18 mouse cellular contexts compared by ENCODE assay signal in genomic region chr2:168199476-168199875, GRCm38 (mm10). TPM values are rescaled to one million over a fixed set of nuclear protein-coding genes. Genes with fewer than 3 reads are reported as not detected.
DNase-seq lines count a peak whose midpoint lies in the region; ATAC-seq and TF ChIP-seq lines count a peak whose summit lies in the region.
"Had no signal": no experiment of that assay in that cellular context is flagged by ENCODE, and none has a peak within 500 bp of the region (broad histone marks: within the 10 kb centered on the region; RNA-seq: fewer than 3 reads in every experiment).

No protein-coding gene starts in this region.

- H3K4me1 ChIP-seq in heart, embryonic 14.5 days (ENCODE audit: control insufficient read depth in 2 of 2, insufficient read depth in 2 of 2, low read length in 2 of 2), result peaks cover 15 to 65% of the 10 kb centered on the region in 2 experiments
- peaks cover 37% of the 10 kb centered on the region for H3K4me1 ChIP-seq in liver, adult 2 months (ENCODE audit: control insufficient read depth, insufficient read depth, low read length)
- H3K4me1 ChIP-seq in liver, embryonic 11.5 days (replicated peaks; ENCODE audit: control insufficient read depth, insufficient read depth, low read length), result peaks cover 43% of the 10 kb centered on the region
- no peaks in the 10 kb centered on the region for H3K4me1 ChIP-seq in testis, adult 2 months (ENCODE audit: control insufficient read depth, insufficient read depth, low read length)
- H3K4me1 ChIP-seq in stomach, postnatal 0 days (replicated peaks; ENCODE audit: control insufficient read depth, insufficient read depth), result peaks cover 10% of the 10 kb centered on the region; the same call in 1 of the 2 replicates

- no peak overlapping the region for H3K27ac ChIP-seq in heart, embryonic 14.5 days (replicated peaks in 1 of 2; ENCODE audit: control insufficient read depth in 1 of 2, insufficient read depth in 1 of 2, low read depth in 2 of 2, low read length in 2 of 2)
- peak overlapping the region; percentile 70 for H3K27ac ChIP-seq in liver, adult 2 months (replicated peaks; ENCODE audit: insufficient read depth, low read depth, low read length)
- no peak overlapping the region for H3K27ac ChIP-seq in liver, embryonic 11.5 days (ENCODE audit: low read depth, low read length)
- 0 out of 2 replicates have a peak overlapping the region, but pooled peaks have one; percentile 22 for H3K27ac ChIP-seq in testis, adult 2 months (ENCODE audit: control insufficient read depth, insufficient read depth, low read depth, low read length)
- H3K27ac ChIP-seq in stomach, postnatal 0 days (replicated peaks), result 0 out of 2 replicates have a peak overlapping the region, but pooled peaks have one; percentile 1
- H3K27ac ChIP-seq: heart, embryonic 15.5 days; macrophage had no signal

- peaks cover 57% of the 10 kb centered on the region for H3K36me3 ChIP-seq in heart, embryonic 14.5 days (ENCODE audit: control insufficient read depth, insufficient read depth, low read length)
- peaks cover 17% of the 10 kb centered on the region for H3K36me3 ChIP-seq in liver, adult 2 months (ENCODE audit: control insufficient read depth, insufficient read depth, low read length)
- peaks cover 20% of the 10 kb centered on the region for H3K36me3 ChIP-seq in liver, embryonic 11.5 days (ENCODE audit: control insufficient read depth, insufficient read depth, low read length)
- H3K36me3 ChIP-seq in testis, adult 2 months (ENCODE audit: control insufficient read depth, insufficient read depth, low read length), result peaks cover 1% of the 10 kb centered on the region
- H3K36me3 ChIP-seq in stomach, postnatal 0 days (ENCODE audit: control insufficient read depth, insufficient read depth, low read length), result no peaks in the 10 kb centered on the region

- TF ChIP-seq EP300 in stomach, postnatal 0 days (optimal IDR thresholded peaks at IDR 0.05), result no peak

- H3K4me3 ChIP-seq in heart, embryonic 14.5 days (ENCODE audit: control insufficient read depth in 1 of 2, insufficient read depth in 1 of 2, low read depth in 1 of 2, low read length in 2 of 2), result no peak overlapping the region
- H3K4me3 ChIP-seq in liver, adult 2 months (ENCODE audit: insufficient read depth, low read depth, low read length), result no peak overlapping the region; the same call in 1 of the 2 replicates
- no peak overlapping the region for H3K4me3 ChIP-seq in liver, embryonic 11.5 days (ENCODE audit: low read depth, low read length)
- H3K4me3 ChIP-seq in testis, adult 2 months (ENCODE audit: control insufficient read depth, low read depth, low read length), result no peak overlapping the region
- H3K4me3 ChIP-seq in stomach, postnatal 0 days (ENCODE audit: low read depth, low read length), result no peak overlapping the region
- H3K4me3 ChIP-seq: heart, embryonic 15.5 days; myocyte had no signal

- WGBS in heart, embryonic 14.5 days, result 77% methylated on average over 4 of the region's 4 CpGs
- WGBS in liver, adult 2 months, result 31% methylated on average over 4 of the region's 4 CpGs
- 86% methylated on average over 4 of the region's 4 CpGs for WGBS in liver, embryonic 11.5 days
- 69% methylated on average over 4 of the region's 4 CpGs for WGBS in stomach, postnatal 0 days

- TF ChIP-seq CTCF in liver, adult 2 months (IDR thresholded peaks at IDR 0.05; ENCODE audit: low read depth, low read length), result no peak
- TF ChIP-seq CTCF in testis, adult 2 months (IDR thresholded peaks at IDR 0.05; ENCODE audit: control insufficient read depth, insufficient read depth, insufficient replicate concordance, low read depth, low read length), result no peak
- TF ChIP-seq CTCF in stomach, postnatal 0 days (IDR thresholded peaks at IDR 0.05; ENCODE audit: low read depth), result no peak

- peak overlapping the region; percentile 34; the same call in 1 of the 2 replicates for H3K9ac ChIP-seq in heart, embryonic 14.5 days (ENCODE audit: low read length)
- H3K9ac ChIP-seq in liver, adult 2 months (ENCODE audit: low read depth, low read length), result peak overlapping the region; percentile 24
- H3K9ac ChIP-seq in liver, embryonic 11.5 days (ENCODE audit: low read depth, low read length), result no peak overlapping the region
- H3K9ac ChIP-seq in stomach, postnatal 0 days (ENCODE audit: low read length), result no peak overlapping the region
- H3K9ac ChIP-seq: heart, embryonic 15.5 days had no signal

- H3K4me2 ChIP-seq in heart, embryonic 14.5 days (ENCODE audit: low read length), result 0 out of 2 replicates have a peak overlapping the region, but pooled peaks have one; percentile 2
- H3K4me2 ChIP-seq in liver, embryonic 11.5 days, result no peak overlapping the region
- H3K4me2 ChIP-seq in stomach, postnatal 0 days (replicated peaks; ENCODE audit: low read depth), result 0 out of 2 replicates have a peak overlapping the region, but pooled peaks have one; percentile 5
- H3K4me2 ChIP-seq: heart, embryonic 15.5 days had no signal

- peaks cover 45% of the 10 kb centered on the region for H3K79me2 ChIP-seq in liver, adult 2 months (ENCODE audit: control insufficient read depth, insufficient read depth, low read length)

- no peak for ATAC-seq in heart, embryonic 14.5 days (ENCODE audit: insufficient number of reproducible peaks, insufficient read depth, low FRiP score, low read depth)
- no peak for ATAC-seq in liver, embryonic 11.5 days (replicated peaks; ENCODE audit: low FRiP score)
- no peak for ATAC-seq in stomach, postnatal 0 days (ENCODE audit: low FRiP score, low TSS enrichment)
- ATAC-seq: forebrain, embryonic 14.5 days; Patski had no signal

- TF ChIP-seq POLR2A in liver, adult 2 months (IDR thresholded peaks at IDR 0.05; ENCODE audit: extremely low read depth, insufficient read depth, low read length), result no peak
- TF ChIP-seq POLR2A in testis, adult 2 months (IDR thresholded peaks at IDR 0.05; ENCODE audit: control insufficient read depth, low read depth, low read length), result no peak

- no peaks in the 10 kb centered on the region for H3K27me3 ChIP-seq in heart, embryonic 14.5 days (ENCODE audit: control insufficient read depth, insufficient read depth, low read length)
- no peaks in the 10 kb centered on the region for H3K27me3 ChIP-seq in liver, adult 2 months (ENCODE audit: control insufficient read depth, insufficient read depth, low read length)
- no peaks in the 10 kb centered on the region for H3K27me3 ChIP-seq in liver, embryonic 11.5 days (replicated peaks; ENCODE audit: control insufficient read depth, insufficient read depth, low read length)
- H3K27me3 ChIP-seq in testis, adult 2 months (ENCODE audit: control insufficient read depth, insufficient read depth, low read length), result no peaks in the 10 kb centered on the region
- no peaks in the 10 kb centered on the region for H3K27me3 ChIP-seq in stomach, postnatal 0 days (ENCODE audit: control insufficient read depth, insufficient read depth, low read length)
- H3K27me3 ChIP-seq: heart, embryonic 15.5 days; Patski had no signal

- H3K9me3 ChIP-seq in heart, embryonic 14.5 days (ENCODE audit: control insufficient read depth, low read length), result no peaks in the 10 kb centered on the region
- H3K9me3 ChIP-seq in liver, embryonic 11.5 days (ENCODE audit: control insufficient read depth, low read length), result no peaks in the 10 kb centered on the region
- H3K9me3 ChIP-seq in stomach, postnatal 0 days (ENCODE audit: control insufficient read depth, low read length), result no peaks in the 10 kb centered on the region
- H3K9me3 ChIP-seq: heart, embryonic 15.5 days had no signal

- no peak for DNase-seq in heart, postnatal 36 days
- peak; percentile 43 for DNase-seq in liver, adult 2 months (ENCODE audit: extremely low read depth, low read depth, low spot score)
- DNase-seq in liver, embryonic 11.5 days (ENCODE audit: low spot score), result no peak
- DNase-seq in testis, postnatal 10 days (ENCODE audit: low spot score), result no peak
- no peak for DNase-seq in stomach, postnatal 0 days (ENCODE audit: low spot score)
- no peak for DNase-seq in adipocyte (ENCODE audit: low spot score)
- DNase-seq: cerebellum, adult 9-10 months; embryo, embryonic 11 days; gastrocnemius, postnatal 10 days; kidney, adult 9 months had no signal

- intact Hi-C loops in heart, postnatal 36 days (cut with DNase I), result no loop called here

RNA-seq across cellular contexts. Expression of gene Adnp, which starts 7.4 kb away (rescaled TPM):
- 8.7 and 11.0 TPM in 2 replicates for polyA plus RNA-seq in heart, embryonic 14.5 days (2014; fragmentation: Nextera tagmentation; extraction: Ambion mirVana)
- 10 to 100 TPM; 32.6 to 33.2 TPM for total RNA-seq in heart, postnatal 36 days (2021)
- 1.4 and 6.4 TPM in 2 replicates for total RNA-seq in liver, adult 2 months (2014; rRNA removed)
- polyA plus RNA-seq in liver, adult 2 months (2012; rRNA removed), result 4.6 and 6.8 TPM in 2 replicates
- 4.2 and 5.3 TPM in 2 replicates for polyA plus RNA-seq in liver, embryonic 11.5 days (2014; fragmentation: Nextera tagmentation; extraction: Ambion mirVana)
- 23.8 and 26.7 TPM in 2 replicates for polyA plus RNA-seq in testis, adult 2 months (2012; rRNA removed)
- 5.2 and 6.0 TPM in 2 replicates for polyA plus RNA-seq in stomach, postnatal 0 days (2015; fragmentation: Nextera tagmentation; extraction: Ambion mirVana)

RNA-seq across cellular contexts. Expression of gene Gm20716, which starts 30.7 kb away (rescaled TPM):
- 16.6 and 18.2 TPM in 2 replicates for polyA plus RNA-seq in heart, embryonic 14.5 days (2014; fragmentation: Nextera tagmentation; extraction: Ambion mirVana)
- 10 to 100 TPM; 14.3 to 16.5 TPM for total RNA-seq in heart, postnatal 36 days (2021)
- 25.8 and 26.4 TPM in 2 replicates for total RNA-seq in liver, adult 2 months (2014; rRNA removed)
- polyA plus RNA-seq in liver, adult 2 months (2012; rRNA removed), result 2.3 and 2.4 TPM in 2 replicates
- 14.6 and 17.1 TPM in 2 replicates for polyA plus RNA-seq in liver, embryonic 11.5 days (2014; fragmentation: Nextera tagmentation; extraction: Ambion mirVana)
- 14.0 and 20.7 TPM in 2 replicates for polyA plus RNA-seq in testis, adult 2 months (2012; rRNA removed)
- 4.9 and 5.5 TPM in 2 replicates for polyA plus RNA-seq in stomach, postnatal 0 days (2015; fragmentation: Nextera tagmentation; extraction: Ambion mirVana)
- polyA plus RNA-seq: small intestine, adult 2 months had no signal

RNA-seq across cellular contexts. Expression of gene Dpm1, which starts 30.9 kb away (rescaled TPM):
- 80.4 and 91.8 TPM in 2 replicates for polyA plus RNA-seq in heart, embryonic 14.5 days (2014; fragmentation: Nextera tagmentation; extraction: Ambion mirVana)
- 10 to 100 TPM; 76.0 to 92.6 TPM for total RNA-seq in heart, postnatal 36 days (2021)
- 37.7 and 51.0 TPM in 2 replicates for total RNA-seq in liver, adult 2 months (2014; rRNA removed)
- polyA plus RNA-seq in liver, adult 2 months (2012; rRNA removed), result 30.8 and 31.1 TPM in 2 replicates
- polyA plus RNA-seq in liver, embryonic 11.5 days (2014; fragmentation: Nextera tagmentation; extraction: Ambion mirVana), result 106 TPM in 2 replicates
- 30.2 and 35.8 TPM in 2 replicates for polyA plus RNA-seq in testis, adult 2 months (2012; rRNA removed)
- polyA plus RNA-seq in stomach, postnatal 0 days (2015; fragmentation: Nextera tagmentation; extraction: Ambion mirVana), result 126 and 138 TPM in 2 replicates

RNA-seq across cellular contexts. Expression of gene Mocs3, which starts 30.9 kb away (rescaled TPM):
- 4.7 and 5.9 TPM in 2 replicates for polyA plus RNA-seq in heart, embryonic 14.5 days (2014; fragmentation: Nextera tagmentation; extraction: Ambion mirVana)
- total RNA-seq in heart, postnatal 36 days (2021), result 1 to 10 TPM; 7.9 to 8.0 TPM
- total RNA-seq in liver, adult 2 months (2014; rRNA removed), result 5.9 and 6.6 TPM in 2 replicates
- polyA plus RNA-seq in liver, adult 2 months (2012; rRNA removed), result 14.8 and 16.8 TPM in 2 replicates
- polyA plus RNA-seq in liver, embryonic 11.5 days (2014; fragmentation: Nextera tagmentation; extraction: Ambion mirVana), result 8.2 and 8.9 TPM in 2 replicates
- 33.8 and 41.3 TPM in 2 replicates for polyA plus RNA-seq in testis, adult 2 months (2012; rRNA removed)
- polyA plus RNA-seq in stomach, postnatal 0 days (2015; fragmentation: Nextera tagmentation; extraction: Ambion mirVana), result 6.3 and 8.1 TPM in 2 replicates

Comparison
In these comparisons a context has a peak if more than half of its experiments do, and no peak if none do; other contexts are left out.
1. H3K27ac ChIP-seq: peak in liver, adult 2 months (single experiment), testis, adult 2 months (single experiment) and stomach, postnatal 0 days (single experiment); none in heart, embryonic 14.5 days (0 of 2) and liver, embryonic 11.5 days (single experiment).
2. H3K9ac ChIP-seq: peak in heart, embryonic 14.5 days (single experiment) and liver, adult 2 months (single experiment); none in liver, embryonic 11.5 days (single experiment) and stomach, postnatal 0 days (single experiment).